Mouse (Mus musculus) Patski (cell line): ENCODE data around the gene Sox11. TPM values are rescaled to one million over a fixed set of nuclear protein-coding genes. Genes with fewer than 3 reads are reported as not detected.

Source experiments
- ATAC-seq: fragments of 100-300 bp; one replicate; pipeline ENCODE4 v1.8.0; 2021
- CTCF ChIA-PET: fragments of 350-600 bp; sonication (Branson Sonifier 250); formaldehyde crosslinking; loops from one replicate; lab custom pipeline; 2022; ENCODE audit warnings: inconsistent platforms; lab: Charles Lee
- POLR2A ChIA-PET: fragments of 350-600 bp; sonication (Branson Sonifier 250); formaldehyde crosslinking; loops from one replicate; lab custom pipeline; 2022; ENCODE audit warnings: antibody characterized with exemption, inconsistent platforms; lab: Charles Lee
- DNase-seq: peaks from one replicate; pipeline ENCODE4 v3.0.0-alpha.2; 2011; ENCODE audit warnings: low read depth, low spot score
- H3K27me3 ChIP-seq: fragments of 371-371 bp; one replicate; pipeline ENCODE4 v1.5.1; 2021
- CTCF ChIP-seq: fragments of 100-300 bp; IDR thresholded peaks from one replicate; pipeline ENCODE4 v1.5.1; 2021
- in situ Hi-C: fragments of 300-500 bp; cut with MboI; formaldehyde crosslinking; loops from 3 replicates; pipeline ENCODE4 v1.11.1; 2018; ENCODE audit warnings: low pct_unique_long_range_greater_than_20kb, mixed read lengths
- polyA plus RNA-seq: library from polyadenylated mRNA; unstranded; gene quantifications from one replicate; pipeline ENCODE4 v1.2.3, GENCODE M21; 2021

The Sox11 gene
- polyA plus RNA-seq, 1 experiment from 2014 or later, result 21.2 TPM

GRCm38 (mm10) chr12:27343606-27344410 lies 1.4 kb upstream of the Sox11 start:
- no peak for DNase-seq
- POLR2A ChIA-PET, result interaction anchor here (1.0 kb wide), 1 partner anchor 1088 kb away, joined by 3 read pairs; no protein-coding TSS in a partner anchor
- no peaks in the 10 kb centered on the region for H3K27me3 ChIP-seq
- no peak for ATAC-seq
- CTCF ChIA-PET, result interaction anchor here (0.9 to 1.1 kb wide), 2 partner anchors 85 to 88 kb away, joined by 3 to 4 read pairs; no protein-coding TSS in a partner anchor
- TF ChIP-seq CTCF, result no peak
- in situ Hi-C loops, result loop anchor here (5.0 to 10.0 kb wide), 7 partner anchors 131 to 1083 kb away; no protein-coding TSS in a partner anchor

- ChIA-PET CTCF (interaction anchor here (0.5 to 1.1 kb wide), 3 partner anchors 86 to 160 kb away, joined by 3 to 4 read pairs (median 4); no protein-coding TSS in a partner anchor), POLR2A (interaction anchor here (1.0 to 1.4 kb wide), 2 partner anchors 149 to 1089 kb away, joined by 3 to 5 read pairs; no protein-coding TSS in a partner anchor)
- no peaks in the 10 kb centered on the region for H3K27me3 ChIP-seq
- TF ChIP-seq CTCF, result no peak
- DNase-seq, result peak; percentile 82
- ATAC-seq, result peak; percentile 86
- in situ Hi-C loops, result loop anchor here (5.0 to 10.0 kb wide), 7 partner anchors 132 to 1084 kb away; no protein-coding TSS in a partner anchor
Observed at GRCm38 (mm10) chr12:27342691-27343605, 574 bp upstream of the Sox11 start.

GRCm38 (mm10) chr12:27341130-27341870 lies 1.1 kb downstream of the Sox11 start:
- no peaks in the 10 kb centered on the region for H3K27me3 ChIP-seq
- in situ Hi-C loops, result loop anchor here (5.0 to 10.0 kb wide), 7 partner anchors 134 to 1086 kb away; no protein-coding TSS in a partner anchor
- ATAC-seq (no peak), DNase-seq (no peak)
- POLR2A ChIA-PET, result interaction anchor here (0.7 to 1.4 kb wide), 2 partner anchors 11 to 150 kb away, joined by 3 to 5 read pairs; no protein-coding TSS in a partner anchor
- TF ChIP-seq CTCF, result no peak
- CTCF ChIA-PET, result no interaction called here

- H3K27me3 ChIP-seq, result no peaks in the 10 kb centered on the region
- DNase-seq (no peak), ATAC-seq (no peak)
- in situ Hi-C loops, result loop anchor here (5.0 to 10.0 kb wide), 7 partner anchors 134 to 1087 kb away; no protein-coding TSS in a partner anchor
- ChIA-PET POLR2A (no interaction called here), CTCF (no interaction called here)
- TF ChIP-seq CTCF, result no peak
Observed at GRCm38 (mm10) chr12:27340451-27341035, 1.8 kb downstream of the Sox11 start.

GRCm38 (mm10) chr12:27339171-27339751 lies 3.1 kb downstream of the Sox11 start:
- no peak for ATAC-seq
- TF ChIP-seq CTCF, result no peak
- POLR2A ChIA-PET, result interaction anchor here (0.6 to 0.7 kb wide), 3 partner anchors 229 to 644 kb away, joined by 3 to 5 read pairs (median 5); no protein-coding TSS in a partner anchor
- no peaks in the 10 kb centered on the region for H3K27me3 ChIP-seq
- CTCF ChIA-PET, result no interaction called here
- in situ Hi-C loops, result no loop called here
- DNase-seq, result no peak

GRCm38 (mm10) chr12:27338721-27339170 lies 3.6 kb downstream of the Sox11 start:
- ChIA-PET POLR2A (no interaction called here), CTCF (interaction anchor here (0.7 kb wide), 1 partner anchor 283 kb away, joined by 3 read pairs; no protein-coding TSS in a partner anchor)
- H3K27me3 ChIP-seq, result no peaks in the 10 kb centered on the region
- DNase-seq (no peak), ATAC-seq (no peak)
- no peak for TF ChIP-seq CTCF
- in situ Hi-C loops, result no loop called here

GRCm38 (mm10) chr12:27338116-27338515 lies 4.3 kb downstream of the Sox11 start:
- DNase-seq, result no peak
- ChIA-PET POLR2A (no interaction called here), CTCF (interaction anchor here (0.7 kb wide), 1 partner anchor 283 kb away, joined by 3 read pairs; no protein-coding TSS in a partner anchor)
- ATAC-seq, result no peak
- TF ChIP-seq CTCF, result no peak
- in situ Hi-C loops, result no loop called here
- H3K27me3 ChIP-seq, result no peaks in the 10 kb centered on the region

GRCm38 (mm10) chr12:27337482-27337881 lies 4.9 kb downstream of the Sox11 start:
- H3K27me3 ChIP-seq, result no peaks in the 10 kb centered on the region
- POLR2A ChIA-PET, result interaction anchor here (0.6 to 0.7 kb wide), 3 partner anchors 37 to 397 kb away, joined by 3 read pairs; no protein-coding TSS in a partner anchor
- no peak for ATAC-seq
- no peak for DNase-seq
- CTCF ChIA-PET, result no interaction called here
- TF ChIP-seq CTCF, result no peak
- in situ Hi-C loops, result no loop called here
